Mouse (Mus musculus) thymus, adult 2 months (tissue): Measurements from ENCODE around the gene Cep68.

Experiments used
- CTCF ChIP-seq: fragments of 200-500 bp; IDR thresholded peaks from 2 replicates; pipeline ENCODE4 v1.5.1; 2012; ENCODE audit warnings: mild to moderate bottlenecking, control low read depth, low read length, moderate library complexity, borderline replicate concordance; ENCODE audit not compliant: control insufficient read depth, poor library complexity, insufficient read depth; ENCODE audit errors: extremely low read depth
- POLR2A ChIP-seq: fragments of 200-500 bp; IDR thresholded peaks from 2 replicates; pipeline ENCODE4 v1.6.1; 2012; ENCODE audit warnings: mild to moderate bottlenecking, low read length, control low read depth, moderate library complexity; ENCODE audit not compliant: control insufficient read depth, poor library complexity, insufficient read depth; ENCODE audit errors: extremely low read depth

- no peak for TF ChIP-seq CTCF
- TF ChIP-seq POLR2A: no peak
Observed at GRCm38 (mm10) chr11:20217227-20217626, 32.0 kb downstream of the Cep68 start.
